Mouse (Mus musculus): ENCODE results near the gene Bend3. TPM values are rescaled to one million over a fixed set of nuclear protein-coding genes. Genes with fewer than 3 reads are reported as not detected.
A peak's percentile ranks its signal among the peaks of the same experiment; 100 is the strongest.

Bend3 gene
- total and polyA plus RNA-seq, 3 experiments = 13.0 to 32.8 (median 18.7) TPM

GRCm38 (mm10) chr10:43551388-43551787 is 72.8 kb downstream of the Bend3 start:
- Histone ChIP-seq H3K27ac (ENCODE audit: control insufficient read depth, low read depth, low read length) (no peak overlapping the region), H3K27me3 (ENCODE audit: control insufficient read depth in 1 of 2, insufficient read depth in 2 of 2, low read length in 2 of 2) (no peaks in the 10 kb centered on the region; a peak in 1 of 4 replicates), H3K36me3 (ENCODE audit: control insufficient read depth in 1 of 2, insufficient read depth in 2 of 2, low read length in 2 of 2) (no peaks in the 10 kb centered on the region), H3K4me3 (ENCODE audit: control insufficient read depth in 1 of 2, insufficient read depth in 1 of 2, low read depth in 2 of 2, low read length in 2 of 2) (no peak overlapping the region), H3K79me2 (ENCODE audit: control insufficient read depth, insufficient read depth, low read length, poor library complexity) (no peaks in the 10 kb centered on the region), H3K4me1 (ENCODE audit: control insufficient read depth in 1 of 2, insufficient read depth in 2 of 2, low read length in 2 of 2) (no peaks in the 10 kb centered on the region), H3K9ac (ENCODE audit: control insufficient read depth, low read depth, low read length, poor library complexity, severe bottlenecking) (no peak overlapping the region), H3K9me3 (replicated peaks; ENCODE audit: insufficient read depth, low read length) (no peaks in the 10 kb centered on the region)
- TF ChIP-seq ZKSCAN1 (IDR thresholded peaks at IDR 0.05; ENCODE audit: low read depth, low read length) (no peak), MAFK (IDR thresholded peaks at IDR 0.05; ENCODE audit: borderline replicate concordance, low read depth, low read length) (no peak), MAX (IDR thresholded peaks at IDR 0.05; ENCODE audit: low read length) (no peak), E2F4 (IDR thresholded peaks at IDR 0.05; ENCODE audit: borderline replicate concordance, low read depth, low read length) (no peak), MXI1 (IDR thresholded peaks at IDR 0.05; ENCODE audit: low read depth, low read length) (no peak), RAD21 (IDR thresholded peaks at IDR 0.05; ENCODE audit: low read depth, low read length) (no peak), USF1 (IDR thresholded peaks at IDR 0.05; ENCODE audit: low read depth, low read length) (no peak), ZMIZ1 (IDR thresholded peaks at IDR 0.05; ENCODE audit: low read depth, low read length) (no peak), GATA1 (IDR thresholded peaks at IDR 0.05; ENCODE audit: low read depth, low read length) (no peak), CHD1 (IDR thresholded peaks at IDR 0.05; ENCODE audit: low read depth, low read length) (no peak)
- no peak for DNase-seq (ENCODE audit: low read depth, low spot score)

GRCm38 (mm10) chr10:43557630-43558165 is 79.1 kb downstream of the Bend3 start:
- H3K9ac ChIP-seq (ENCODE audit: control insufficient read depth, low read depth, low read length, poor library complexity, severe bottlenecking) = no peak overlapping the region
- H3K4me3 ChIP-seq (ENCODE audit: control insufficient read depth in 1 of 2, insufficient read depth in 1 of 2, low read depth in 2 of 2, low read length in 2 of 2) = no peak overlapping the region
- no peaks in the 10 kb centered on the region for H3K27me3 ChIP-seq (ENCODE audit: control insufficient read depth in 1 of 2, insufficient read depth in 2 of 2, low read length in 2 of 2)
- peak; percentile 82 for DNase-seq (ENCODE audit: low read depth, low spot score)
- no peaks in the 10 kb centered on the region for H3K79me2 ChIP-seq (ENCODE audit: control insufficient read depth, insufficient read depth, low read length, poor library complexity)
- peaks cover 3 to 7% of the 10 kb centered on the region in 2 experiments; a peak in 3 of 4 replicates for H3K4me1 ChIP-seq (ENCODE audit: control insufficient read depth in 1 of 2, insufficient read depth in 2 of 2, low read length in 2 of 2)
- H3K36me3 ChIP-seq (ENCODE audit: control insufficient read depth in 1 of 2, insufficient read depth in 2 of 2, low read length in 2 of 2) = peaks cover 0 to 3% of the 10 kb centered on the region in 2 experiments; a peak in 1 of 4 replicates
- no peaks in the 10 kb centered on the region for H3K9me3 ChIP-seq (replicated peaks; ENCODE audit: insufficient read depth, low read length)
- H3K27ac ChIP-seq (ENCODE audit: control insufficient read depth, low read depth, low read length) = no peak overlapping the region
- TF ChIP-seq RAD21 (IDR thresholded peaks at IDR 0.05; ENCODE audit: low read depth, low read length) (no peak), EP300 (IDR thresholded peaks at IDR 0.05; ENCODE audit: low read depth in 1 of 2, low read length in 2 of 2) (peak; percentile 74 to 88), UBTF (IDR thresholded peaks at IDR 0.05; ENCODE audit: borderline replicate concordance, insufficient read depth, low read depth, low read length) (no peak), RCOR1 (IDR thresholded peaks at IDR 0.05; ENCODE audit: low read depth, low read length) (peak; percentile 65), ZMIZ1 (IDR thresholded peaks at IDR 0.05; ENCODE audit: low read depth, low read length) (no peak), BHLHE40 (IDR thresholded peaks at IDR 0.05; ENCODE audit: borderline replicate concordance, low read depth, low read length) (no peak), GATA1 (IDR thresholded peaks at IDR 0.05; ENCODE audit: low read depth, low read length) (peak; percentile 76), USF1 (IDR thresholded peaks at IDR 0.05; ENCODE audit: low read depth, low read length) (no peak), E2F4 (IDR thresholded peaks at IDR 0.05; ENCODE audit: borderline replicate concordance, low read depth, low read length) (no peak), MEF2A (IDR thresholded peaks at IDR 0.05; ENCODE audit: extremely low read depth, insufficient replicate concordance, low read depth, low read length, poor library complexity, severe bottlenecking) (no peak), MYC (IDR thresholded peaks at IDR 0.05; ENCODE audit: low read depth, low read length) (no peak), ZKSCAN1 (IDR thresholded peaks at IDR 0.05; ENCODE audit: low read depth, low read length) (peak; percentile 63; the same call in 1 of the 2 replicates), POLR2A (IDR thresholded peaks at IDR 0.05; ENCODE audit: control insufficient read depth in 1 of 2, insufficient read depth in 1 of 2, low read depth in 1 of 2, low read length in 2 of 2, poor library complexity in 1 of 2) (no peak), MYB (IDR thresholded peaks at IDR 0.05; ENCODE audit: low read depth, low read length) (no peak), SIN3A (IDR thresholded peaks at IDR 0.05; ENCODE audit: low read length) (peak; percentile 47), NRF1 (IDR thresholded peaks at IDR 0.05; ENCODE audit: insufficient read depth, low read depth, low read length, poor library complexity, severe bottlenecking) (no peak), JUND (IDR thresholded peaks at IDR 0.05; ENCODE audit: low read depth, low read length) (no peak), ZC3H11A (IDR thresholded peaks at IDR 0.05; ENCODE audit: low read depth, low read length) (no peak), SMC3 (IDR thresholded peaks at IDR 0.05; ENCODE audit: low read depth, low read length) (no peak; the same call in 1 of the 2 replicates), CHD1 (IDR thresholded peaks at IDR 0.05; ENCODE audit: low read depth, low read length) (no peak), MAZ (IDR thresholded peaks at IDR 0.05; ENCODE audit: low read depth, low read length) (no peak), CHD2 (IDR thresholded peaks at IDR 0.05; ENCODE audit: low read length) (no peak), TAL1 (IDR thresholded peaks at IDR 0.05; ENCODE audit: low read length) (peak; percentile 53), HCFC1 (IDR thresholded peaks at IDR 0.05; ENCODE audit: low read depth, low read length) (no peak), MXI1 (IDR thresholded peaks at IDR 0.05; ENCODE audit: low read depth, low read length) (peak; percentile 39; the same call in 1 of the 2 replicates), ZNF384 (IDR thresholded peaks at IDR 0.05; ENCODE audit: low read depth, low read length) (no peak), MAX (IDR thresholded peaks at IDR 0.05; ENCODE audit: low read length) (no peak), POLR2AphosphoS2 (IDR thresholded peaks at IDR 0.05; ENCODE audit: low read length) (no peak), GABPA (IDR thresholded peaks at IDR 0.05; ENCODE audit: low read depth, low read length) (no peak)

Data from MEL (cell line).